Mouse (Mus musculus): Measurements from ENCODE around the gene Slc18b1. TPM values are rescaled to one million over a fixed set of nuclear protein-coding genes. Genes with fewer than 3 reads are reported as not detected.

The Slc18b1 gene
- polyA plus RNA-seq, 1 experiment, result 7.0 TPM

- H3K4me2 ChIP-seq (ENCODE audit: low read depth), result peak overlapping the region; percentile 80
- H3K27me3 ChIP-seq (ENCODE audit: control insufficient read depth, insufficient read depth, insufficient read length), result no peaks in the 10 kb centered on the region
- no peaks in the 10 kb centered on the region for H3K79me2 ChIP-seq (ENCODE audit: control insufficient read depth, insufficient read depth)
- H3ac ChIP-seq (ENCODE audit: control insufficient read depth, insufficient read length), result no peak overlapping the region
- no peak for TF ChIP-seq MYOG (IDR thresholded peaks at IDR 0.05; ENCODE audit: control insufficient read depth in 1 of 3, insufficient read depth in 1 of 3, insufficient read length in 2 of 3, low read depth in 2 of 3)
- TF ChIP-seq POLR2A (IDR thresholded peaks at IDR 0.05; ENCODE audit: insufficient read length, low read depth), result no peak
- no peak for TF ChIP-seq TCF12 (IDR thresholded peaks at IDR 0.05; ENCODE audit: insufficient read depth, poor library complexity, severe bottlenecking)
- TF ChIP-seq USF1 (IDR thresholded peaks at IDR 0.05; ENCODE audit: low read depth), result no peak
- no peak for TF ChIP-seq TCF3 (IDR thresholded peaks at IDR 0.05; ENCODE audit: insufficient read length, low read depth)
- TF ChIP-seq E2F4 (IDR thresholded peaks at IDR 0.05; ENCODE audit: insufficient read depth), result no peak
- TF ChIP-seq MYOD1 (IDR thresholded peaks at IDR 0.05; ENCODE audit: control insufficient read depth in 1 of 3, insufficient read length in 2 of 3, low read depth in 2 of 3), result no peak
- no peak for TF ChIP-seq REST (IDR thresholded peaks at IDR 0.05; ENCODE audit: insufficient read depth, insufficient read length)
- no peak for TF ChIP-seq SRF (IDR thresholded peaks at IDR 0.05; ENCODE audit: control insufficient read depth, insufficient read length, low read depth)
- no peak for TF ChIP-seq POLR2AphosphoS2 (IDR thresholded peaks at IDR 0.05; ENCODE audit: insufficient read length, low read depth)
- no peak for TF ChIP-seq CEBPB (IDR thresholded peaks at IDR 0.05; ENCODE audit: insufficient read depth, poor library complexity, severe bottlenecking)
- TF ChIP-seq MAX (IDR thresholded peaks at IDR 0.05; ENCODE audit: low read depth), result no peak
- no peak overlapping the region for H3K4me3 ChIP-seq
- H3K36me3 ChIP-seq (ENCODE audit: control insufficient read depth, insufficient read depth), result no peaks in the 10 kb centered on the region
These were observed 1.4 kb downstream of the Slc18b1 start for GRCm38 (mm10) chr10:23798142-23798541.

DNA sequence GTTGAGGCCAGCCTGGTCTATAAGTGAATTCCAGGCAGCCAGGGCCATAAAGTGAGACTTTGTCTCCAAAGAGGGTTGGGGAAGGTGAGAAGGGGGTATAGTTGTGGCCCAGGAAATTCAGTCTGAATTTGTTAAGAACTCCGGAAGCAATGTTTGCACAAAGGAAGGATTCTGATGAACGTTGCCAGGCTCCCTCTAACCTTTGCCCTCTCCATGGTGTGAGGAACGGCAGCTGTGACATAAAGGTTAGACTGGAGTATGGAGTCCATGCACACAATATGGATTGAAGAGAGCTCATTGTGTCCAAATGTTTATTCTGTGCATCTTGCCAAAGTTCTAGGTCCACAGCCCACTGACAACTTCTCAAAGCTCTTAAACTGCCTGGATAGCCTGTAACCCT, 3.1 kb downstream of the Slc18b1 start:
- Histone ChIP-seq H3K4me2 (ENCODE audit: low read depth) (no peak overlapping the region), H3K36me3 (ENCODE audit: control insufficient read depth, insufficient read depth) (peaks cover 2% of the 10 kb centered on the region), H3K27me3 (ENCODE audit: control insufficient read depth, insufficient read depth, insufficient read length) (no peaks in the 10 kb centered on the region), H3K4me3 (no peak overlapping the region), H3K79me2 (ENCODE audit: control insufficient read depth, insufficient read depth) (no peaks in the 10 kb centered on the region), H3ac (ENCODE audit: control insufficient read depth, insufficient read length) (no peak overlapping the region)
- no peak for TF ChIP-seq POLR2A (IDR thresholded peaks at IDR 0.05; ENCODE audit: insufficient read length, low read depth)
- no peak for TF ChIP-seq E2F4 (IDR thresholded peaks at IDR 0.05; ENCODE audit: insufficient read depth)
- TF ChIP-seq USF1 (IDR thresholded peaks at IDR 0.05; ENCODE audit: low read depth), result no peak
- no peak for TF ChIP-seq TCF3 (IDR thresholded peaks at IDR 0.05; ENCODE audit: insufficient read length, low read depth)
- TF ChIP-seq POLR2AphosphoS2 (IDR thresholded peaks at IDR 0.05; ENCODE audit: insufficient read length, low read depth), result no peak
- no peak for TF ChIP-seq REST (IDR thresholded peaks at IDR 0.05; ENCODE audit: insufficient read depth, insufficient read length)
- no peak for TF ChIP-seq MYOG (IDR thresholded peaks at IDR 0.05; ENCODE audit: control insufficient read depth in 1 of 3, insufficient read depth in 1 of 3, insufficient read length in 2 of 3, low read depth in 2 of 3)
- no peak for TF ChIP-seq SRF (IDR thresholded peaks at IDR 0.05; ENCODE audit: control insufficient read depth, insufficient read length, low read depth)
- no peak for TF ChIP-seq MAX (IDR thresholded peaks at IDR 0.05; ENCODE audit: low read depth)
- TF ChIP-seq TCF12 (IDR thresholded peaks at IDR 0.05; ENCODE audit: insufficient read depth, poor library complexity, severe bottlenecking), result no peak
- TF ChIP-seq CEBPB (IDR thresholded peaks at IDR 0.05; ENCODE audit: insufficient read depth, poor library complexity, severe bottlenecking), result no peak
- TF ChIP-seq MYOD1 (IDR thresholded peaks at IDR 0.05; ENCODE audit: control insufficient read depth in 1 of 3, insufficient read length in 2 of 3, low read depth in 2 of 3), result no peak

- Histone ChIP-seq H3K36me3 (ENCODE audit: control insufficient read depth, insufficient read depth) (peaks cover 13% of the 10 kb centered on the region), H3K4me3 (no peak overlapping the region), H3K79me2 (ENCODE audit: control insufficient read depth, insufficient read depth) (no peaks in the 10 kb centered on the region), H3K27me3 (ENCODE audit: control insufficient read depth, insufficient read depth, insufficient read length) (no peaks in the 10 kb centered on the region), H3K4me2 (ENCODE audit: low read depth) (no peak overlapping the region), H3ac (ENCODE audit: control insufficient read depth, insufficient read length) (no peak overlapping the region)
- no peak for TF ChIP-seq MYOD1 (IDR thresholded peaks at IDR 0.05; ENCODE audit: control insufficient read depth in 1 of 3, insufficient read length in 2 of 3, low read depth in 2 of 3)
- no peak for TF ChIP-seq REST (IDR thresholded peaks at IDR 0.05; ENCODE audit: insufficient read depth, insufficient read length)
- no peak for TF ChIP-seq USF1 (IDR thresholded peaks at IDR 0.05; ENCODE audit: low read depth)
- TF ChIP-seq MAX (IDR thresholded peaks at IDR 0.05; ENCODE audit: low read depth), result no peak
- no peak for TF ChIP-seq MYOG (IDR thresholded peaks at IDR 0.05; ENCODE audit: control insufficient read depth in 1 of 3, insufficient read depth in 1 of 3, insufficient read length in 2 of 3, low read depth in 2 of 3)
- no peak for TF ChIP-seq TCF3 (IDR thresholded peaks at IDR 0.05; ENCODE audit: insufficient read length, low read depth)
- no peak for TF ChIP-seq CEBPB (IDR thresholded peaks at IDR 0.05; ENCODE audit: insufficient read depth, poor library complexity, severe bottlenecking)
- TF ChIP-seq TCF12 (IDR thresholded peaks at IDR 0.05; ENCODE audit: insufficient read depth, poor library complexity, severe bottlenecking), result no peak
- no peak for TF ChIP-seq SRF (IDR thresholded peaks at IDR 0.05; ENCODE audit: control insufficient read depth, insufficient read length, low read depth)
- no peak for TF ChIP-seq POLR2AphosphoS2 (IDR thresholded peaks at IDR 0.05; ENCODE audit: insufficient read length, low read depth)
- no peak for TF ChIP-seq POLR2A (IDR thresholded peaks at IDR 0.05; ENCODE audit: insufficient read length, low read depth)
- no peak for TF ChIP-seq E2F4 (IDR thresholded peaks at IDR 0.05; ENCODE audit: insufficient read depth)
These were observed 6.1 kb downstream of the Slc18b1 start for GRCm38 (mm10) chr10:23802911-23803310.

GRCm38 (mm10) chr10:23804665-23805064, 7.9 kb downstream of the Slc18b1 start:
- H3K36me3 ChIP-seq (ENCODE audit: control insufficient read depth, insufficient read depth), result peaks cover 13% of the 10 kb centered on the region
- H3K4me3 ChIP-seq, result no peak overlapping the region
- no peak overlapping the region for H3ac ChIP-seq (ENCODE audit: control insufficient read depth, insufficient read length)
- no peak for TF ChIP-seq MAX (IDR thresholded peaks at IDR 0.05; ENCODE audit: low read depth)
- no peak for TF ChIP-seq SRF (IDR thresholded peaks at IDR 0.05; ENCODE audit: control insufficient read depth, insufficient read length, low read depth)
- TF ChIP-seq POLR2AphosphoS2 (IDR thresholded peaks at IDR 0.05; ENCODE audit: insufficient read length, low read depth), result no peak
- TF ChIP-seq USF1 (IDR thresholded peaks at IDR 0.05; ENCODE audit: low read depth), result no peak
- no peak for TF ChIP-seq CEBPB (IDR thresholded peaks at IDR 0.05; ENCODE audit: insufficient read depth, poor library complexity, severe bottlenecking)
- TF ChIP-seq E2F4 (IDR thresholded peaks at IDR 0.05; ENCODE audit: insufficient read depth), result no peak
- no peak for TF ChIP-seq REST (IDR thresholded peaks at IDR 0.05; ENCODE audit: insufficient read depth, insufficient read length)
- TF ChIP-seq POLR2A (IDR thresholded peaks at IDR 0.05; ENCODE audit: insufficient read length, low read depth), result no peak
- no peaks in the 10 kb centered on the region for H3K79me2 ChIP-seq (ENCODE audit: control insufficient read depth, insufficient read depth)
- H3K27me3 ChIP-seq (ENCODE audit: control insufficient read depth, insufficient read depth, insufficient read length), result no peaks in the 10 kb centered on the region
- H3K4me2 ChIP-seq (ENCODE audit: low read depth), result no peak overlapping the region

All from myocyte (in vitro differentiated cells).